In genomic region chr11:94129261-94130059, GRCm38 (mm10) we compare ENCODE assay signal across 9 mouse cellular contexts.
DNase-seq lines count a peak whose midpoint lies in the region; ATAC-seq and TF ChIP-seq lines count a peak whose summit lies in the region.
"Had no signal": no experiment of that assay in that cellular context is flagged by ENCODE, and none has a peak within 500 bp of the region (broad histone marks: within the 10 kb centered on the region; RNA-seq: fewer than 3 reads in every experiment).

No protein-coding gene starts in this region.

- POLR2A ChIA-PET in Patski (lab: Charles Lee), result interaction anchor here (1.4 kb wide), 1 partner anchor 145 kb away, joined by 3 read pairs; no protein-coding TSS in a partner anchor

- H3K27ac ChIP-seq in kidney, postnatal 0 days, result no peak overlapping the region
- H3K27ac ChIP-seq in liver, embryonic 14.5 days, result no peak overlapping the region
- H3K27ac ChIP-seq in neural tube, embryonic 13.5 days (replicated peaks), result no peak overlapping the region; the same call in 1 of the 2 replicates
- H3K27ac ChIP-seq: limb, embryonic 13.5 days had no signal

- CTCF ChIA-PET in Patski (lab: Charles Lee), result interaction anchor here (1.1 to 3.3 kb wide), 5 partner anchors 83 to 146 kb away, joined by 5 to 31 read pairs (median 18); no protein-coding TSS in a partner anchor

- DNase-seq in CD8-positive naive resting alpha-beta T cell, adult 2 months (ENCODE audit: low read depth in 2 of 2, low spot score in 2 of 2), result peak; percentile 47 to 48
- DNase-seq in Patski (ENCODE audit: low read depth, low spot score), result no peak
- peak; percentile 72 to 73 for DNase-seq in cerebellum, postnatal 36 days
- peak; percentile 93 for DNase-seq in kidney, postnatal 0 days (ENCODE audit: low spot score)
- peak in 2 of 3 experiments; percentile 36 to 47 for DNase-seq in liver, embryonic 14.5 days (ENCODE audit: low read depth in 3 of 3, low spot score in 3 of 3)
- no peak for DNase-seq in ovary, postnatal 14 days (ENCODE audit: low spot score)

- no peak for TF ChIP-seq EP300 in liver, embryonic 14.5 days (IDR thresholded peaks at IDR 0.05; ENCODE audit: low read depth)

- ATAC-seq in Patski, result peak; percentile 25
- peak; percentile 56 for ATAC-seq in granulocyte monocyte progenitor cell, adult 5-6 weeks (replicated peaks; ENCODE audit: poor library complexity, severe bottlenecking)
- no peak for ATAC-seq in kidney, postnatal 0 days (replicated peaks; ENCODE audit: low FRiP score, low read depth)
- ATAC-seq in liver, embryonic 14.5 days (ENCODE audit: insufficient read depth), result no peak
- peak; percentile 26; the same call in 1 of the 2 replicates for ATAC-seq in neural tube, embryonic 13.5 days (ENCODE audit: low read depth)

- H3K9ac ChIP-seq in kidney, postnatal 0 days (ENCODE audit: low read depth, low read length), result 0 out of 2 replicates have a peak overlapping the region, but pooled peaks have one; percentile 5
- no peak overlapping the region for H3K9ac ChIP-seq in liver, embryonic 14.5 days (replicated peaks)
- H3K9ac ChIP-seq in neural tube, embryonic 13.5 days, result no peak overlapping the region
- H3K9ac ChIP-seq: limb, embryonic 13.5 days had no signal

- H3K9me3 ChIP-seq in kidney, postnatal 0 days (replicated peaks; ENCODE audit: low read length), result no peaks in the 10 kb centered on the region
- H3K9me3 ChIP-seq in liver, embryonic 14.5 days (ENCODE audit: control insufficient read depth, low read length), result no peaks in the 10 kb centered on the region
- H3K9me3 ChIP-seq in neural tube, embryonic 13.5 days, result no peaks in the 10 kb centered on the region
- H3K9me3 ChIP-seq: limb, embryonic 13.5 days had no signal

- no peaks in the 10 kb centered on the region for H3K36me3 ChIP-seq in kidney, postnatal 0 days (ENCODE audit: insufficient read depth, low read length)
- no peaks in the 10 kb centered on the region; the same call in 1 of the 2 replicates for H3K36me3 ChIP-seq in liver, embryonic 14.5 days (replicated peaks; ENCODE audit: control insufficient read depth, insufficient read depth, low read depth)
- peaks cover 27% of the 10 kb centered on the region for H3K36me3 ChIP-seq in neural tube, embryonic 13.5 days

- WGBS in kidney, postnatal 0 days, result 61% methylated on average over 12 of the region's 12 CpGs
- WGBS in liver, embryonic 14.5 days (ENCODE audit: insufficient replicate concordance), result 61% methylated on average over 12 of the region's 12 CpGs
- WGBS in neural tube, embryonic 13.5 days, result 66% methylated on average over 12 of the region's 12 CpGs

- H3K4me3 ChIP-seq in kidney, postnatal 0 days (replicated peaks; ENCODE audit: low read depth, low read length), result no peak overlapping the region
- no peak overlapping the region for H3K4me3 ChIP-seq in liver, embryonic 14.5 days (ENCODE audit: insufficient read depth in 1 of 2, low read depth in 2 of 2, low read length in 2 of 2)
- H3K4me3 ChIP-seq in neural tube, embryonic 13.5 days, result no peak overlapping the region
- H3K4me3 ChIP-seq: limb, embryonic 13.5 days had no signal

- peak; percentile 85 for TF ChIP-seq CTCF in Patski (IDR thresholded peaks at IDR 0.05)
- peak; percentile 83 for TF ChIP-seq CTCF in kidney, postnatal 0 days (IDR thresholded peaks at IDR 0.05; ENCODE audit: low read depth)
- peak; percentile 90 for TF ChIP-seq CTCF in liver, embryonic 14.5 days (IDR thresholded peaks at IDR 0.05; ENCODE audit: low read depth)

- no peak overlapping the region for H3K4me2 ChIP-seq in kidney, postnatal 0 days (ENCODE audit: low read length)
- no peak overlapping the region for H3K4me2 ChIP-seq in liver, embryonic 14.5 days (ENCODE audit: low read depth)
- H3K4me2 ChIP-seq in neural tube, embryonic 13.5 days, result no peak overlapping the region
- H3K4me2 ChIP-seq: limb, embryonic 13.5 days had no signal

- in situ Hi-C loops in Patski (cut with MboI; ENCODE audit: low pct_unique_long_range_greater_than_20kb), result loop anchor here (5.0 kb wide), 3 partner anchors 93 to 358 kb away; partner anchors contain the start of gene Spata20

- peaks cover 8% of the 10 kb centered on the region; the same call in 1 of the 2 replicates for H3K4me1 ChIP-seq in kidney, postnatal 0 days (replicated peaks; ENCODE audit: insufficient read depth, low read length)
- H3K4me1 ChIP-seq in liver, embryonic 14.5 days (replicated peaks; ENCODE audit: control insufficient read depth in 2 of 2, insufficient read depth in 2 of 2, low read length in 1 of 2), result no peaks in the 10 kb centered on the region
- peaks cover 26% of the 10 kb centered on the region for H3K4me1 ChIP-seq in neural tube, embryonic 13.5 days (replicated peaks)

- no peaks in the 10 kb centered on the region for H3K27me3 ChIP-seq in Patski
- no peaks in the 10 kb centered on the region for H3K27me3 ChIP-seq in kidney, postnatal 0 days (ENCODE audit: insufficient read depth, low read length)
- H3K27me3 ChIP-seq in liver, embryonic 14.5 days (ENCODE audit: control insufficient read depth, insufficient read depth, low read length), result no peaks in the 10 kb centered on the region
- H3K27me3 ChIP-seq in neural tube, embryonic 13.5 days, result no peaks in the 10 kb centered on the region
- H3K27me3 ChIP-seq: limb, embryonic 13.5 days had no signal

Comparison
In these comparisons a context has a peak if more than half of its experiments do, and no peak if none do; other contexts are left out.
1. DNase-seq: peak in CD8-positive naive resting alpha-beta T cell, adult 2 months (2 of 2), cerebellum, postnatal 36 days (2 of 2), kidney, postnatal 0 days (single experiment) and liver, embryonic 14.5 days (2 of 3); none in Patski (single experiment) and ovary, postnatal 14 days (single experiment).
2. ATAC-seq: peak in Patski (single experiment), granulocyte monocyte progenitor cell, adult 5-6 weeks (single experiment) and neural tube, embryonic 13.5 days (single experiment); none in kidney, postnatal 0 days (single experiment) and liver, embryonic 14.5 days (single experiment).
3. Peak in every context shown above with its lines, with median percentiles within 50 percentile points of each other: CTCF ChIP-seq.